Comparison of ENCODE assay signal across 8 mouse cellular contexts in the genomic region with DNA sequence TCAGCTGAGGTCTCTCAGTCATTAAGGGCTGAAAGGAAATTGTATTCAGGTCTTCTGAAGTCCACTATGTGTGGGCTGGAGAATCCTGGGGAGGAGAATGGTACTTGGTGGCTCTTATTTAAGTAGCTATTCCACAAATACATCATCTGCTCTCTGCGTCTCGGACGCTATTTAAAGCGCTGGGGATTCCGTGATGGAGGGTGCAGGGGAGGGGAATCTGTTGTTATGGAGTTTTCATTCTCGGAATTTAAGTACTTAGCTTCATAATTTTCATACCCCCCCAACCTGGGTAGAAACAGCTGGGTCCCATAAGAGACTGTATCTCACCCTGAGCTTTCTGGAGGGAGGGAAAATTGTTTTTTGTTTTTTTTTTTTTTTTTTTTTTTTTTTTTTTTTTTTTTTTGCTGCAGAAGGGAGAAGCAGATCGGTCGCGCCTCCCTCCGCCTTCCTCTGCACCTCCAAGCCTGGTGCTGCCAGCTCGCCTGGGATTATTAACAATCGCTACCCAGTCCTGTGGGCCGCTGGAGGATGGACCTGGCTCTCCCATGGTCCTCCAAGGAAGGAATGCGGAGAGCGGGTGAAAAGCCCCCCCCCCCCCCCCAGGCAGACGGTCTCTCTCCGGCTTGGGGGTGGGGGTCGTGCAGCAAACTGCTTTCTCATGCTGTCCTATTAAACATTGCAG. TPM values are rescaled to one million over a fixed set of nuclear protein-coding genes. Genes with fewer than 3 reads are reported as not detected.
DNase-seq lines count a peak whose midpoint lies in the region; ATAC-seq lines count a peak whose summit lies in the region.

A gene (plus strand): TSS at position 196 of the 682 bp plus-strand sequence.

- DNase-seq in kidney, postnatal 14 days = no peak
- DNase-seq in retina, postnatal 1 day = no peak
- DNase-seq in lung, postnatal 36 days = no peak

- peaks cover 32% of the 10 kb centered on the region for H3K4me1 ChIP-seq in kidney, embryonic 15.5 days
- H3K4me1 ChIP-seq in brown adipose tissue, adult 24 weeks (ENCODE audit: control insufficient read depth, insufficient read depth, insufficient read length, low read length) = no peaks in the 10 kb centered on the region
- peaks cover 17% of the 10 kb centered on the region for H3K4me1 ChIP-seq in heart, embryonic 16.5 days (ENCODE audit: control insufficient read depth, insufficient read depth, low read length)
- H3K4me1 ChIP-seq in limb, embryonic 13.5 days = peaks cover 15% of the 10 kb centered on the region

- no peaks in the 10 kb centered on the region for H3K36me3 ChIP-seq in kidney, embryonic 15.5 days
- H3K36me3 ChIP-seq in heart, embryonic 16.5 days (ENCODE audit: control insufficient read depth, insufficient read depth) = no peaks in the 10 kb centered on the region
- no peaks in the 10 kb centered on the region for H3K36me3 ChIP-seq in limb, embryonic 13.5 days

- 4% methylated on average over 18 of the region's 18 CpGs for WGBS in kidney, embryonic 15.5 days
- WGBS in heart, embryonic 16.5 days = 4% methylated on average over 17 of the region's 18 CpGs
- 3% methylated on average over 16 of the region's 18 CpGs for WGBS in limb, embryonic 13.5 days

- H3K4me3 ChIP-seq in kidney, embryonic 15.5 days (replicated peaks) = peak within 1 kb of the TSS; percentile 45
- peak within 1 kb of the TSS; percentile 24 for H3K4me3 ChIP-seq in brown adipose tissue, adult 24 weeks (ENCODE audit: insufficient read depth, low read depth, low read length)
- peak within 1 kb of the TSS; percentile 53 for H3K4me3 ChIP-seq in heart, embryonic 16.5 days (ENCODE audit: low read length)
- H3K4me3 ChIP-seq in limb, embryonic 13.5 days = peak within 1 kb of the TSS; percentile 53

- peak within 1 kb of the TSS; percentile 41 for H3K9ac ChIP-seq in kidney, embryonic 15.5 days
- H3K9ac ChIP-seq in heart, embryonic 16.5 days (ENCODE audit: low read length) = peak within 1 kb of the TSS; percentile 15
- peak within 1 kb of the TSS; percentile 51 for H3K9ac ChIP-seq in limb, embryonic 13.5 days

- peak within 1 kb of the TSS; percentile 78 for H3K4me2 ChIP-seq in kidney, embryonic 15.5 days
- H3K4me2 ChIP-seq in heart, embryonic 16.5 days (ENCODE audit: low read depth, low read length) = peak within 1 kb of the TSS; percentile 69
- peak within 1 kb of the TSS; percentile 83 for H3K4me2 ChIP-seq in limb, embryonic 13.5 days (replicated peaks)

- no peak within 1 kb of the TSS for H3K27ac ChIP-seq in kidney, embryonic 15.5 days
- no peak within 1 kb of the TSS for H3K27ac ChIP-seq in brown adipose tissue, adult 24 weeks (replicated peaks; ENCODE audit: low read depth, low read length)
- H3K27ac ChIP-seq in heart, embryonic 16.5 days (ENCODE audit: low read length) = no peak within 1 kb of the TSS
- H3K27ac ChIP-seq in limb, embryonic 13.5 days = no peak within 1 kb of the TSS

- ATAC-seq in kidney, embryonic 15.5 days (replicated peaks; ENCODE audit: low FRiP score) = peak; percentile 43; the same call in 1 of the 2 replicates
- 0 out of 2 replicates have a peak, but pooled peaks have one; percentile 10 for ATAC-seq in heart, embryonic 16.5 days (replicated peaks; ENCODE audit: extremely low read depth, insufficient read depth, low FRiP score)
- no peak for ATAC-seq in limb, embryonic 13.5 days (ENCODE audit: low FRiP score, low read depth)
- no peak for ATAC-seq in activated CD4-positive, CD25-positive, alpha-beta regulatory T cell, adult 4 months

- no peaks in the 10 kb centered on the region for H3K9me3 ChIP-seq in kidney, embryonic 15.5 days (replicated peaks)
- no peaks in the 10 kb centered on the region for H3K9me3 ChIP-seq in heart, embryonic 16.5 days (replicated peaks; ENCODE audit: control insufficient read depth, low read length)
- no peaks in the 10 kb centered on the region for H3K9me3 ChIP-seq in limb, embryonic 13.5 days

- peaks cover 66% of the 10 kb centered on the region for H3K27me3 ChIP-seq in kidney, embryonic 15.5 days
- H3K27me3 ChIP-seq in heart, embryonic 16.5 days (ENCODE audit: control insufficient read depth, insufficient read depth, low read length) = peaks cover 44% of the 10 kb centered on the region
- H3K27me3 ChIP-seq in limb, embryonic 13.5 days = peaks cover 74% of the 10 kb centered on the region

RNA-seq across cellular contexts. Expression of the gene that starts here (rescaled TPM):
- polyA plus RNA-seq in kidney, embryonic 15.5 days (2015; fragmentation: Nextera tagmentation; extraction: Ambion mirVana) = 0.99 and 1.6 TPM in 2 replicates
- not detected in 2 replicates for polyA plus RNA-seq in brown adipose tissue, adult 24 weeks (2012; ENCODE audit: insufficient read depth, insufficient read length, missing spikeins)
- 1.2 and 1.7 TPM in 2 replicates for polyA plus RNA-seq in heart, embryonic 16.5 days (2015; fragmentation: Nextera tagmentation; extraction: Ambion mirVana)
- 0.48 and 0.60 TPM in 2 replicates for polyA plus RNA-seq in limb, embryonic 13.5 days (2015; fragmentation: Nextera tagmentation; extraction: Ambion mirVana)
- polyA plus RNA-seq in activated CD4-positive, CD25-positive, alpha-beta regulatory T cell, adult 4 months (2017; shearing (Covaris generic)) = under 1 TPM in 1 of 2 experiments, not detected in 1; 0.25 TPM

Comparison
In these comparisons a context has a peak if more than half of its experiments do, and no peak if none do; other contexts are left out.
1. ATAC-seq: peak in kidney, embryonic 15.5 days (single experiment) and heart, embryonic 16.5 days (single experiment); none in limb, embryonic 13.5 days (single experiment) and activated CD4-positive, CD25-positive, alpha-beta regulatory T cell, adult 4 months (single experiment).
2. Peak in every context shown above with its lines, with median percentiles within 50 percentile points of each other: H3K4me2 ChIP-seq, H3K4me3 ChIP-seq and H3K9ac ChIP-seq.